Mouse (Mus musculus): Measurements from ENCODE around the gene Trim56. TPM values are rescaled to one million over a fixed set of nuclear protein-coding genes. Genes with fewer than 3 reads are reported as not detected.
A peak's percentile ranks its signal among the peaks of the same experiment; 100 is the strongest.

Trim56 gene
- polyA plus RNA-seq, 1 experiment from 2014 or later = 8.2 TPM

DNA sequence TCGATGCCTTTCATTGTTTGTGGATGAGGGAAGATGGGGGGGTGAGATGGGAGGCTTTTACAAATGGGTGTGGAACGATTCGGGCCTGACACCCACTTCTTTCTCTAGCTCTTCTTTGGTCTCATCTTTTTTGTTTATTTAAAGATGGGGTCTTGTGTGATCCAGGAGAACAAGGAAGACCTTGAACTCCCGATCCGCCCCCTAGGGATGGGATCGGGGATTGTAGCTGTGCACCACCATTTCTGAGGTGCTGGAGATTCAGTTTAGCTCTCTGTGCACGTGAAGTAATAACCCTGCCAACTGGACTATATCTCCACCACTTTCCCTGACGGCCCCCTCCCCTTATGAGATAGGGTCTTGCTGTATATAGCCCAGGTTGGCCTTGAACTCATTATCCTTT lies 50.1 kb downstream of the Trim56 start:
- Histone ChIP-seq H3K27me3 (ENCODE audit: control insufficient read depth, insufficient read depth, low read length) (no peaks in the 10 kb centered on the region), H3K4me2 (ENCODE audit: low read depth, severe bottlenecking) (no peak overlapping the region), H3K9me3 (ENCODE audit: control insufficient read depth, low read length) (no peaks in the 10 kb centered on the region; the same call in 1 of the 2 replicates), H3K4me3 (ENCODE audit: low read depth, low read length) (no peak overlapping the region), H3K9ac (ENCODE audit: low read length) (no peak overlapping the region), H3K27ac (replicated peaks; ENCODE audit: low read depth, low read length) (no peak overlapping the region), H3K4me1 (ENCODE audit: control insufficient read depth, insufficient read depth, low read length) (no peaks in the 10 kb centered on the region), H3K36me3 (ENCODE audit: control insufficient read depth, insufficient read depth, low read length) (no peaks in the 10 kb centered on the region)
- DNase-seq (ENCODE audit: low spot score) (no peak), ATAC-seq (ENCODE audit: insufficient number of reproducible peaks, low FRiP score, low TSS enrichment, low read depth) (no peak)
- WGBS = 71% methylated on average over 8 of the region's 8 CpGs

- Histone ChIP-seq H3K9me3 (ENCODE audit: control insufficient read depth, low read length) (no peaks in the 10 kb centered on the region; the same call in 1 of the 2 replicates), H3K4me1 (ENCODE audit: control insufficient read depth, insufficient read depth, low read length) (no peaks in the 10 kb centered on the region), H3K36me3 (ENCODE audit: control insufficient read depth, insufficient read depth, low read length) (no peaks in the 10 kb centered on the region), H3K27me3 (ENCODE audit: control insufficient read depth, insufficient read depth, low read length) (no peaks in the 10 kb centered on the region), H3K9ac (ENCODE audit: low read length) (no peak overlapping the region), H3K4me2 (ENCODE audit: low read depth, severe bottlenecking) (no peak overlapping the region), H3K27ac (replicated peaks; ENCODE audit: low read depth, low read length) (no peak overlapping the region), H3K4me3 (ENCODE audit: low read depth, low read length) (no peak overlapping the region)
- ATAC-seq (ENCODE audit: insufficient number of reproducible peaks, low FRiP score, low TSS enrichment, low read depth) (no peak), DNase-seq (ENCODE audit: low spot score) (no peak)
- WGBS = 76% methylated on average over 6 of the region's 6 CpGs
Measured at GRCm38 (mm10) chr5:137065454-137065853, 50.6 kb downstream of the Trim56 start.

- no peak overlapping the region for H3K9ac ChIP-seq (ENCODE audit: low read length)
- no peak for DNase-seq (ENCODE audit: low spot score)
- no peaks in the 10 kb centered on the region; the same call in 1 of the 2 replicates for H3K9me3 ChIP-seq (ENCODE audit: control insufficient read depth, low read length)
- no peak overlapping the region for H3K27ac ChIP-seq (replicated peaks; ENCODE audit: low read depth, low read length)
- no peaks in the 10 kb centered on the region for H3K27me3 ChIP-seq (ENCODE audit: control insufficient read depth, insufficient read depth, low read length)
- H3K4me2 ChIP-seq (ENCODE audit: low read depth, severe bottlenecking) = no peak overlapping the region
- WGBS = 85% methylated on average over 5 of the region's 5 CpGs
- no peaks in the 10 kb centered on the region for H3K36me3 ChIP-seq (ENCODE audit: control insufficient read depth, insufficient read depth, low read length)
- no peak overlapping the region for H3K4me3 ChIP-seq (ENCODE audit: low read depth, low read length)
- no peak for ATAC-seq (ENCODE audit: insufficient number of reproducible peaks, low FRiP score, low TSS enrichment, low read depth)
- no peaks in the 10 kb centered on the region for H3K4me1 ChIP-seq (ENCODE audit: control insufficient read depth, insufficient read depth, low read length)
Measured at GRCm38 (mm10) chr5:137062601-137063000, 53.4 kb downstream of the Trim56 start.

- ATAC-seq (ENCODE audit: insufficient number of reproducible peaks, low FRiP score, low TSS enrichment, low read depth) (no peak), DNase-seq (ENCODE audit: low spot score) (peak; percentile 48)
- no peaks in the 10 kb centered on the region for H3K4me1 ChIP-seq (ENCODE audit: control insufficient read depth, insufficient read depth, low read length)
- no peak overlapping the region for H3K27ac ChIP-seq (replicated peaks; ENCODE audit: low read depth, low read length)
- H3K4me2 ChIP-seq (ENCODE audit: low read depth, severe bottlenecking) = no peak overlapping the region
- H3K36me3 ChIP-seq (ENCODE audit: control insufficient read depth, insufficient read depth, low read length) = no peaks in the 10 kb centered on the region
- WGBS = 21% methylated on average over 11 of the region's 12 CpGs
- H3K27me3 ChIP-seq (ENCODE audit: control insufficient read depth, insufficient read depth, low read length) = no peaks in the 10 kb centered on the region
- H3K4me3 ChIP-seq (ENCODE audit: low read depth, low read length) = no peak overlapping the region
- H3K9ac ChIP-seq (ENCODE audit: low read length) = no peak overlapping the region
- no peaks in the 10 kb centered on the region for H3K9me3 ChIP-seq (ENCODE audit: control insufficient read depth, low read length)
Measured at GRCm38 (mm10) chr5:137061809-137062481, 54.1 kb downstream of the Trim56 start.

Other genes with a start within 250 kb of the Trim56 start
- 68.2 and 69.0 TPM in 2 replicates for gene Col26a1, start 233.0 kb downstream of the Trim56 start, polyA plus RNA-seq (2014; fragmentation: Nextera tagmentation; extraction: Ambion mirVana)
- gene Ift22, start 208.1 kb downstream of the Trim56 start, polyA plus RNA-seq (2014; fragmentation: Nextera tagmentation; extraction: Ambion mirVana) = 80.6 and 80.7 TPM in 2 replicates
- gene Fis1, start 162.9 kb downstream of the Trim56 start, polyA plus RNA-seq (2014; fragmentation: Nextera tagmentation; extraction: Ambion mirVana) = 283 and 299 TPM in 2 replicates
- 0.08 TPM in 1 of 2 replicates, not detected in the other for gene Cldn15, start 149.6 kb downstream of the Trim56 start, polyA plus RNA-seq (2014; fragmentation: Nextera tagmentation; extraction: Ambion mirVana)
- gene Plod3, start 129.2 kb downstream of the Trim56 start, polyA plus RNA-seq (2014; fragmentation: Nextera tagmentation; extraction: Ambion mirVana) = 26.4 and 32.6 TPM in 2 replicates
- 104 and 114 TPM in 2 replicates for gene Znhit1, start 128.2 kb downstream of the Trim56 start, polyA plus RNA-seq (2014; fragmentation: Nextera tagmentation; extraction: Ambion mirVana)
- gene Vgf, start 89.8 kb downstream of the Trim56 start, polyA plus RNA-seq (2014; fragmentation: Nextera tagmentation; extraction: Ambion mirVana) = not detected in 2 replicates
- 135 and 145 TPM in 2 replicates for gene Ap1s1, start 70.1 kb downstream of the Trim56 start, polyA plus RNA-seq (2014; fragmentation: Nextera tagmentation; extraction: Ambion mirVana)
- gene Serpine1, start 43.9 kb downstream of the Trim56 start, polyA plus RNA-seq (2014; fragmentation: Nextera tagmentation; extraction: Ambion mirVana) = 0.16 and 0.52 TPM in 2 replicates
- not detected in 2 replicates for gene Muc3, start 33.1 kb upstream of the Trim56 start, polyA plus RNA-seq (2014; fragmentation: Nextera tagmentation; extraction: Ambion mirVana)
- not detected in 2 replicates for gene Muc3a, start 96.2 kb upstream of the Trim56 start, polyA plus RNA-seq (2014; fragmentation: Nextera tagmentation; extraction: Ambion mirVana)
- gene Ache, start 171.3 kb upstream of the Trim56 start, polyA plus RNA-seq (2014; fragmentation: Nextera tagmentation; extraction: Ambion mirVana) = 1.3 and 1.7 TPM in 2 replicates
- 7.4 and 7.6 TPM in 2 replicates for gene Ufsp1, start 178.4 kb upstream of the Trim56 start, polyA plus RNA-seq (2014; fragmentation: Nextera tagmentation; extraction: Ambion mirVana)
- 175 and 177 TPM in 2 replicates for gene Srrt, start 191.5 kb upstream of the Trim56 start, polyA plus RNA-seq (2014; fragmentation: Nextera tagmentation; extraction: Ambion mirVana)
- 56.5 and 57.2 TPM in 2 replicates for gene Trip6, start 198.2 kb upstream of the Trim56 start, polyA plus RNA-seq (2014; fragmentation: Nextera tagmentation; extraction: Ambion mirVana)
- 4.7 and 6.4 TPM in 2 replicates for gene Slc12a9, start 217.4 kb upstream of the Trim56 start, polyA plus RNA-seq (2014; fragmentation: Nextera tagmentation; extraction: Ambion mirVana)
- 71.2 and 76.7 TPM in 2 replicates for gene Ephb4, start 233.9 kb upstream of the Trim56 start, polyA plus RNA-seq (2014; fragmentation: Nextera tagmentation; extraction: Ambion mirVana)